Mouse (Mus musculus): ENCODE measurements around the gene Gabrd. TPM values are rescaled to one million over a fixed set of nuclear protein-coding genes. Genes with fewer than 3 reads are reported as not detected.

Gabrd gene
- polyA plus RNA-seq, 1 experiment from 2014 or later, result not detected

GRCm38 (mm10) chr4:155401121-155401520 is 3.2 kb upstream of the Gabrd start:
- Histone ChIP-seq H3K4me2 (no peak overlapping the region), H3K9me3 (ENCODE audit: control insufficient read depth, low read length) (no peaks in the 10 kb centered on the region), H3K36me3 (ENCODE audit: control insufficient read depth, insufficient read depth, low read length) (no peaks in the 10 kb centered on the region), H3K27ac (ENCODE audit: low read depth, low read length) (no peak overlapping the region), H3K4me3 (ENCODE audit: low read depth, low read length) (no peak overlapping the region), H3K4me1 (replicated peaks; ENCODE audit: control insufficient read depth, insufficient read depth, low read length) (0 out of 2 replicates have a peak, but pooled peaks cover 3% of the 10 kb centered on the region), H3K27me3 (replicated peaks; ENCODE audit: control insufficient read depth, insufficient read depth, low read length) (peaks cover 32% of the 10 kb centered on the region), H3K9ac (ENCODE audit: low read depth, low read length) (no peak overlapping the region)
- DNase-seq (ENCODE audit: low spot score) (no peak), ATAC-seq (replicated peaks; ENCODE audit: low FRiP score) (no peak)
- WGBS, result 65% methylated on average over 7 of the region's 7 CpGs

GRCm38 (mm10) chr4:155398222-155398540 is 269 bp upstream of the Gabrd start:
- no peak for DNase-seq (ENCODE audit: low spot score)
- peaks cover 32% of the 10 kb centered on the region for H3K27me3 ChIP-seq (replicated peaks; ENCODE audit: control insufficient read depth, insufficient read depth, low read length)
- H3K4me3 ChIP-seq (ENCODE audit: low read depth, low read length), result peak overlapping the region; percentile 33
- no peak for ATAC-seq (replicated peaks; ENCODE audit: low FRiP score)
- H3K9ac ChIP-seq (ENCODE audit: low read depth, low read length), result no peak overlapping the region
- no peaks in the 10 kb centered on the region for H3K36me3 ChIP-seq (ENCODE audit: control insufficient read depth, insufficient read depth, low read length)
- H3K4me1 ChIP-seq (replicated peaks; ENCODE audit: control insufficient read depth, insufficient read depth, low read length), result 0 out of 2 replicates have a peak, but pooled peaks cover 3% of the 10 kb centered on the region
- H3K4me2 ChIP-seq, result peak overlapping the region; percentile 65
- WGBS, result 9% methylated on average over 9 of the region's 9 CpGs
- no peak overlapping the region for H3K27ac ChIP-seq (ENCODE audit: low read depth, low read length)
- H3K9me3 ChIP-seq (ENCODE audit: control insufficient read depth, low read length), result no peaks in the 10 kb centered on the region

GRCm38 (mm10) chr4:155396751-155397150 is 1.2 kb downstream of the Gabrd start:
- DNase-seq (ENCODE audit: low spot score) (no peak), ATAC-seq (replicated peaks; ENCODE audit: low FRiP score) (no peak)
- Histone ChIP-seq H3K4me3 (ENCODE audit: low read depth, low read length) (no peak overlapping the region), H3K36me3 (ENCODE audit: control insufficient read depth, insufficient read depth, low read length) (no peaks in the 10 kb centered on the region), H3K27ac (ENCODE audit: low read depth, low read length) (no peak overlapping the region), H3K4me2 (no peak overlapping the region), H3K4me1 (replicated peaks; ENCODE audit: control insufficient read depth, insufficient read depth, low read length) (0 out of 2 replicates have a peak, but pooled peaks cover 3% of the 10 kb centered on the region), H3K27me3 (replicated peaks; ENCODE audit: control insufficient read depth, insufficient read depth, low read length) (peaks cover 32% of the 10 kb centered on the region), H3K9ac (ENCODE audit: low read depth, low read length) (no peak overlapping the region), H3K9me3 (ENCODE audit: control insufficient read depth, low read length) (no peaks in the 10 kb centered on the region)
- WGBS, result 77% methylated on average over 4 of the region's 4 CpGs

- Histone ChIP-seq H3K36me3 (ENCODE audit: control insufficient read depth, insufficient read depth, low read length) (no peaks in the 10 kb centered on the region), H3K27ac (ENCODE audit: low read depth, low read length) (no peak overlapping the region), H3K9ac (ENCODE audit: low read depth, low read length) (no peak overlapping the region), H3K4me3 (ENCODE audit: low read depth, low read length) (no peak overlapping the region), H3K4me2 (no peak overlapping the region), H3K9me3 (ENCODE audit: control insufficient read depth, low read length) (no peaks in the 10 kb centered on the region), H3K4me1 (replicated peaks; ENCODE audit: control insufficient read depth, insufficient read depth, low read length) (0 out of 2 replicates have a peak, but pooled peaks cover 3% of the 10 kb centered on the region), H3K27me3 (replicated peaks; ENCODE audit: control insufficient read depth, insufficient read depth, low read length) (peaks cover 32% of the 10 kb centered on the region)
- WGBS, result 73% methylated on average over 5 of the region's 5 CpGs
- DNase-seq (ENCODE audit: low spot score) (no peak), ATAC-seq (replicated peaks; ENCODE audit: low FRiP score) (no peak)
Measured at GRCm38 (mm10) chr4:155395471-155395870, 2.4 kb downstream of the Gabrd start.

- DNase-seq (ENCODE audit: low spot score), result no peak
- WGBS, result 76% methylated on average over 8 of the region's 8 CpGs
- no peaks in the 10 kb centered on the region for H3K4me1 ChIP-seq (replicated peaks; ENCODE audit: control insufficient read depth, insufficient read depth, low read length)
- H3K9me3 ChIP-seq (ENCODE audit: control insufficient read depth, low read length), result no peaks in the 10 kb centered on the region
- H3K27ac ChIP-seq (ENCODE audit: low read depth, low read length), result no peak overlapping the region
- H3K36me3 ChIP-seq (ENCODE audit: control insufficient read depth, insufficient read depth, low read length), result no peaks in the 10 kb centered on the region
- H3K27me3 ChIP-seq (replicated peaks; ENCODE audit: control insufficient read depth, insufficient read depth, low read length), result no peaks in the 10 kb centered on the region
- H3K4me3 ChIP-seq (ENCODE audit: low read depth, low read length), result no peak overlapping the region
- no peak for ATAC-seq (replicated peaks; ENCODE audit: low FRiP score)
- no peak overlapping the region for H3K4me2 ChIP-seq
- H3K9ac ChIP-seq (ENCODE audit: low read depth, low read length), result no peak overlapping the region
Measured at GRCm38 (mm10) chr4:155387166-155387565, 10.7 kb downstream of the Gabrd start.

GRCm38 (mm10) chr4:155383326-155383725 is 14.6 kb downstream of the Gabrd start:
- Histone ChIP-seq H3K27ac (ENCODE audit: low read depth, low read length) (no peak overlapping the region), H3K4me2 (no peak overlapping the region), H3K4me3 (ENCODE audit: low read depth, low read length) (no peak overlapping the region), H3K36me3 (ENCODE audit: control insufficient read depth, insufficient read depth, low read length) (no peaks in the 10 kb centered on the region), H3K9ac (ENCODE audit: low read depth, low read length) (no peak overlapping the region), H3K27me3 (replicated peaks; ENCODE audit: control insufficient read depth, insufficient read depth, low read length) (no peaks in the 10 kb centered on the region), H3K9me3 (ENCODE audit: control insufficient read depth, low read length) (no peaks in the 10 kb centered on the region), H3K4me1 (replicated peaks; ENCODE audit: control insufficient read depth, insufficient read depth, low read length) (no peaks in the 10 kb centered on the region)
- 61% methylated on average over 4 of the region's 4 CpGs for WGBS
- DNase-seq (ENCODE audit: low spot score) (no peak), ATAC-seq (replicated peaks; ENCODE audit: low FRiP score) (no peak)

- Histone ChIP-seq H3K27me3 (replicated peaks; ENCODE audit: control insufficient read depth, insufficient read depth, low read length) (no peaks in the 10 kb centered on the region), H3K9ac (ENCODE audit: low read depth, low read length) (no peak overlapping the region), H3K27ac (ENCODE audit: low read depth, low read length) (no peak overlapping the region), H3K4me3 (ENCODE audit: low read depth, low read length) (no peak overlapping the region), H3K4me2 (no peak overlapping the region), H3K4me1 (replicated peaks; ENCODE audit: control insufficient read depth, insufficient read depth, low read length) (no peaks in the 10 kb centered on the region), H3K36me3 (ENCODE audit: control insufficient read depth, insufficient read depth, low read length) (no peaks in the 10 kb centered on the region), H3K9me3 (ENCODE audit: control insufficient read depth, low read length) (no peaks in the 10 kb centered on the region)
- no peak for DNase-seq (ENCODE audit: low spot score)
- 38% methylated on average over 9 of the region's 9 CpGs for WGBS
- no peak for ATAC-seq (replicated peaks; ENCODE audit: low FRiP score)
Measured at GRCm38 (mm10) chr4:155382752-155383151, 15.2 kb downstream of the Gabrd start.

- Histone ChIP-seq H3K27me3 (replicated peaks; ENCODE audit: control insufficient read depth, insufficient read depth, low read length) (no peaks in the 10 kb centered on the region), H3K9ac (ENCODE audit: low read depth, low read length) (no peak overlapping the region), H3K27ac (ENCODE audit: low read depth, low read length) (no peak overlapping the region), H3K36me3 (ENCODE audit: control insufficient read depth, insufficient read depth, low read length) (no peaks in the 10 kb centered on the region), H3K4me1 (replicated peaks; ENCODE audit: control insufficient read depth, insufficient read depth, low read length) (no peaks in the 10 kb centered on the region), H3K4me2 (no peak overlapping the region), H3K9me3 (ENCODE audit: control insufficient read depth, low read length) (no peaks in the 10 kb centered on the region), H3K4me3 (ENCODE audit: low read depth, low read length) (no peak overlapping the region)
- WGBS, result 61% methylated on average over 7 of the region's 7 CpGs
- ATAC-seq (replicated peaks; ENCODE audit: low FRiP score) (no peak), DNase-seq (ENCODE audit: low spot score) (no peak)
Measured at GRCm38 (mm10) chr4:155381974-155382373, 15.9 kb downstream of the Gabrd start.

GRCm38 (mm10) chr4:155371797-155372735 is 25.8 kb downstream of the Gabrd start:
- Histone ChIP-seq H3K9ac (ENCODE audit: low read depth, low read length) (no peak overlapping the region), H3K27ac (ENCODE audit: low read depth, low read length) (no peak overlapping the region), H3K4me1 (replicated peaks; ENCODE audit: control insufficient read depth, insufficient read depth, low read length) (no peaks in the 10 kb centered on the region), H3K4me2 (no peak overlapping the region), H3K27me3 (replicated peaks; ENCODE audit: control insufficient read depth, insufficient read depth, low read length) (no peaks in the 10 kb centered on the region), H3K36me3 (ENCODE audit: control insufficient read depth, insufficient read depth, low read length) (no peaks in the 10 kb centered on the region), H3K4me3 (ENCODE audit: low read depth, low read length) (no peak overlapping the region), H3K9me3 (ENCODE audit: control insufficient read depth, low read length) (no peaks in the 10 kb centered on the region)
- ATAC-seq (replicated peaks; ENCODE audit: low FRiP score), result no peak
- 69% methylated on average over 5 of the region's 5 CpGs for WGBS
- DNase-seq (ENCODE audit: low spot score), result no peak

Data from liver, embryonic 11.5 days (tissue).